Mouse (Mus musculus): ENCODE results near the gene Tnfrsf22.
"Not testable (repeated sequence)": the region's sequence is repeated elsewhere in the genome, so short reads cannot be mapped to it uniquely, and the experiment has no call there.

Tnfrsf22 gene

GRCm38 (mm10) chr7:143649034-143649768, at the start of gene Tnfrsf22:
TSS of gene Tnfrsf22 (minus strand) at chr7:143649661.
- DNase-seq, result peak; percentile 81 to 86

DNA sequence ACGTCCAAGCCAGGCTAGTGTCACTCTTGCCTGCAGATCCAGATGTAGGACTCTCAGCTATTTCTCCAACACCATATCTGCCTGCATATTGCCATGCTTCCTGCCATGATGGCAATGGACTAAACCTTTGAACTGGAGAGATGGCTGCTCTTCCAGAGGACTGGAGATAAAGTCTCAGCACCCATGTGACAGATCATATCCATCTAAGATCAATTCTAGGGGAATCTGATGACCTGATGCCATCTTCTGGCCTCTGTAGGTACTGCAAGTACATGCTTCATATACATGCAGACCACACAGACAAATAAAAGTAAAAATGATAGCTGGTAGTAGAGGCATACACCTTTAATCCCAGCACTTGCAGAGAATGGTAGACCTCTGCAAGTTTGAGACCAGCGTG, 46.7 kb upstream of the Tnfrsf22 start:
- DNase-seq, result peak; percentile 55 to 75

- no peak for DNase-seq
These were observed 45.1 kb upstream of the Tnfrsf22 start for GRCm38 (mm10) chr7:143694550-143694949.

GRCm38 (mm10) chr7:143692746-143693510, 43.5 kb upstream of the Tnfrsf22 start:
- DNase-seq, result no peak

- no peak for DNase-seq
These were observed 42.4 kb upstream of the Tnfrsf22 start for GRCm38 (mm10) chr7:143691909-143692308.

- DNase-seq, result no peak
These were observed 41.7 kb upstream of the Tnfrsf22 start for GRCm38 (mm10) chr7:143691181-143691580.

GRCm38 (mm10) chr7:143689946-143690345, 40.5 kb upstream of the Tnfrsf22 start:
- DNase-seq, result no peak

GRCm38 (mm10) chr7:143689481-143689880, 40.0 kb upstream of the Tnfrsf22 start:
- no peak for DNase-seq

DNA sequence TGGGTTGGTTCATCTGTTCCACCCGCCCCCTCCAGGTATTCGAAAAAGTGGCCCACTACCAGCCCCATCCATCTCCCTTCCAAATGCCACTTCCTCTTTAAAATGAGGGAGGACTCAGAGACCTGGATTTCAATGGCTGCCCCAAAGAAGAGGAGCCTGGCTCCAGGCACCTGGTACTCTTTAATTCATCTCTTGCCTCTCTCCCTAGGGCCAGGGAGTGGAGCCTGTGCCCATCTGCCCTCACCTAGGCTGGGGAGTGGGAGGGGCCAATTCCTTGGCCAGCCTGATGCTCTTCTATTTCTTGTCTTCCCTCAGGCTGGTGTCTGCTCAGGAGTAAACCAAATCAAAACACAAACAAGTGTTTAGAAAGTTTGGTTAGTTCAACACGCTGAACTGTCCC, 37.2 kb upstream of the Tnfrsf22 start:
- not testable (repeated sequence) for DNase-seq

GRCm38 (mm10) chr7:143686191-143686590, 36.7 kb upstream of the Tnfrsf22 start:
- not testable (repeated sequence) for DNase-seq

DNA sequence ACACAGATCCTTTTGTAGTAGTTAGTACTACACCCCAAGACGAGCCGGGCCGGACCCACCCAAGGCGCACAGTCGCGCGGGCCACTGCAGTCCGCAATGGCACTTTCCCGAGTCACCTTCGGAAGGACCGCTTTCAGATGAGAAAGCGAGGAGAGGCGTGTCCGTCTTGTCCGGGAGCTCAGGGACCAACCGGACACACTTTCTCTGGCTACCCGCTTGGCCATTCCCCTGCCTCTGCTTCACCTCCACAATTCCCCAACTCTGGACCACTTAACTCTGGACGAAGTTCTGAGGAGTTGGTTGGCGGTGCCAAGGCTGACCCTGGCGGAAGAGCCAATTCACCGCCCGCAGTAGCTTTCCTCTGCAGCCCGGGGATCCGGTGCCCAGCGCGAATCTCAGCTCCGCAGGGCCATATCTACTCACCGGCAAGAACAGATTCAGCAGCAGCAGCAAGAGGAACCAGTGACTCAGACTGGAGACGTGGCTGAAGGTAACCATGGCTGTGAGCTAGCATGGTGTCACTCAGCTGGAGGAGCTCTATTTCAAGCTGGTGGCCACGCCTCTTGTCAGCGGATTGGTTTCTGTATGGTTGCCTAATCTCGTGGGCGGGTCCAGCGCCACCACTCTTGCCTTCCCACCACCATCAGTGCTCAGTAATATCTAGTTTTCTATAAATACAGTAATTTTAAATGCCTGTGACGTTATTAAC, 36.1 kb upstream of the Tnfrsf22 start, which contains the start of gene Tnfrsf23:
TSS of gene Tnfrsf23 (minus strand) at position 514 of the 709 bp plus-strand sequence.
- peak; percentile 57 to 65 for DNase-seq

GRCm38 (mm10) chr7:143684569-143684968, 35.1 kb upstream of the Tnfrsf22 start:
- DNase-seq, result not testable (repeated sequence)

- no peak for DNase-seq
These were observed 32.1 kb upstream of the Tnfrsf22 start for GRCm38 (mm10) chr7:143681566-143681965.

- not testable (repeated sequence) for DNase-seq
These were observed 31.4 kb upstream of the Tnfrsf22 start for GRCm38 (mm10) chr7:143680836-143681235.

DNA sequence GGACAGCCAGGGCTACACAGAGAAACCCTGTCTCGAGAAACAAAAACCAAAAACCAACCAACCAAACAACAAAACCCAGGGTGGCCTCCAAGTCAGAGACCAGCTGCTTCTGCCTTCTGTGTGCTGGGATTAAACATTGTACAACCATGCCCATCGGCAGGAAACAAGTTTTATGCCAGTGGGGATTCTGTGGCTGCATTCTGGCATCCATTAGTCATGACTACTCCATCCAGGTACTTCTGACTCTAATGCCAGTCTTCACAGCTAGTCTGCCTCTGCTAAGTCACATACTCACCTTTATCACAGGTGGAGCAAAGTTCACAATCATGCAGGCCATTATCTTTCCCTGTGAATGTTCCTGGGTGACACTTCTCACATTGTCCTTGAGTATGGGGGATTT, 30.2 kb upstream of the Tnfrsf22 start:
- DNase-seq, result not testable (repeated sequence)

- no peak for DNase-seq
These were observed 17.2 kb upstream of the Tnfrsf22 start for GRCm38 (mm10) chr7:143666427-143667311.

DNA sequence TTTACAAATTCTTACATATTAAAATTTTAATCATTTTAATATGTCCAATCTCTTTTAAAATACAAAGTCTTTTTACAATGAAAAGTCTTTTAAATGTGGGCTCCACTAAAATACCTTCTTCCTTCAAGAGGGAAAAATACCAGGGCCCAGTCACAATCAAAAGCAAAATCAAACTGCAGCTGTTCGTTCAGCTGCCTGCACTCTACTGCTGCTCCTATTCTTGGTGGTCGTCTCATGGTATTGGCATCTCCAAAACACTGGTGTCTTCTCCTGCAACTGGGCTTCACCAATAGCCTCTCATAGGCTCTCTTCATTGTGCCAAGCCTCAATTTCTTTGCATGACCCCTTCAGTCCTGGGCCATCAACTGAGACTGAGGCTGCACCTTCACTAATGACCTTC, 14.0 kb upstream of the Tnfrsf22 start:
- DNase-seq, result no peak

- no peak for DNase-seq
These were observed 11.3 kb upstream of the Tnfrsf22 start for GRCm38 (mm10) chr7:143660797-143661196.

GRCm38 (mm10) chr7:143649769-143650346, 397 bp upstream of the Tnfrsf22 start:
- DNase-seq, result not testable (repeated sequence)

DNA sequence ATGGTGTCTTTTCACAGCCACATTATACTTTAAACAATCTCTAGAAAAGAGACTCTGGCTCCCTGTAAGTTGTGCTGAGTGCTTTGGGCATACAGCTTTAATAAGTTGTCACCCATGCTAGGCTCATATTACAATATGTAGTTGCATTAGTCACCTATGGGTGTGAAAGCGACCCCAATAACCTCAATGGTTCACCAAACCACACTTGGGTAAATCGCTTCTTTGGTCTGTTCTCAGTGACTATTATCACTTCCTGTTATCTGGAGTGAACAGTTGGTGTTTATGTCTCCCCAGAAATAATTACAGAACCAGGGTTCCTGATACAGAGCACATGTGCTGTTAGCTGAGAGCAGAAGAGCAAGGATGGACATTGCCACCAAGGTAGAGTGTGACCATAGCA, 5.5 kb downstream of the Tnfrsf22 start:
- not testable (repeated sequence) for DNase-seq

GRCm38 (mm10) chr7:143636674-143637073, 12.8 kb downstream of the Tnfrsf22 start:
- DNase-seq, result no peak

GRCm38 (mm10) chr7:143631503-143631902, 18.0 kb downstream of the Tnfrsf22 start:
- DNase-seq, result no peak

Data from cerebellum, postnatal 10 days (tissue).